Mouse (Mus musculus): ENCODE results near the gene Ube2n. TPM values are rescaled to one million over a fixed set of nuclear protein-coding genes. Genes with fewer than 3 reads are reported as not detected.

Gene Ube2n
- polyA plus RNA-seq (2014; fragmentation: Nextera tagmentation; extraction: Ambion mirVana): 371 and 400 TPM in 2 replicates

GRCm38 (mm10) chr10:95514656-95515292 is at the start of gene Ube2n:
Gene Ube2n (plus strand): TSS chr10:95515145.
- Histone ChIP-seq H3K9ac (peak within 1 kb of the TSS; percentile 96), H3K9me3 (ENCODE audit: control insufficient read depth, low read length) (no peaks in the 10 kb centered on the region), H3K4me1 (replicated peaks; ENCODE audit: control insufficient read depth, insufficient read depth, low read length) (peaks cover 18% of the 10 kb centered on the region), H3K4me3 (replicated peaks; ENCODE audit: low read length) (peak within 1 kb of the TSS; percentile 99), H3K27ac (peak within 1 kb of the TSS; percentile 95), H3K27me3 (ENCODE audit: control insufficient read depth, insufficient read depth, low read length) (no peaks in the 10 kb centered on the region), H3K4me2 (replicated peaks) (peak within 1 kb of the TSS; percentile 88), H3K36me3 (replicated peaks; ENCODE audit: control insufficient read depth, insufficient read depth) (0 out of 2 replicates have a peak, but pooled peaks cover 4% of the 10 kb centered on the region)
- DNase-seq (ENCODE audit: low spot score) (peak; percentile 96), ATAC-seq (ENCODE audit: low FRiP score) (peak; percentile 97)
- under 1% methylated on average over 77 of the region's 81 CpGs for WGBS

GRCm38 (mm10) chr10:95465485-95465896 is 49.5 kb upstream of the Ube2n start:
- DNase-seq (ENCODE audit: low spot score) (no peak), ATAC-seq (ENCODE audit: low FRiP score) (no peak)
- Histone ChIP-seq H3K27me3 (ENCODE audit: control insufficient read depth, insufficient read depth, low read length) (no peaks in the 10 kb centered on the region), H3K9me3 (ENCODE audit: control insufficient read depth, low read length) (no peaks in the 10 kb centered on the region), H3K9ac (no peak overlapping the region), H3K4me2 (replicated peaks) (no peak overlapping the region), H3K27ac (no peak overlapping the region), H3K36me3 (replicated peaks; ENCODE audit: control insufficient read depth, insufficient read depth) (no peaks in the 10 kb centered on the region), H3K4me3 (replicated peaks; ENCODE audit: low read length) (no peak overlapping the region), H3K4me1 (replicated peaks; ENCODE audit: control insufficient read depth, insufficient read depth, low read length) (no peaks in the 10 kb centered on the region)
- WGBS: 71% methylated on average over 4 of the region's 4 CpGs

- H3K4me1 ChIP-seq (replicated peaks; ENCODE audit: control insufficient read depth, insufficient read depth, low read length): no peaks in the 10 kb centered on the region
- ATAC-seq (ENCODE audit: low FRiP score) (no peak), DNase-seq (ENCODE audit: low spot score) (no peak)
- no peaks in the 10 kb centered on the region for H3K9me3 ChIP-seq (ENCODE audit: control insufficient read depth, low read length)
- H3K9ac ChIP-seq: no peak overlapping the region
- no peak overlapping the region for H3K4me3 ChIP-seq (replicated peaks; ENCODE audit: low read length)
- 54% methylated on average over 4 of the region's 4 CpGs for whole genome bisulfite sequencing
- no peaks in the 10 kb centered on the region for H3K27me3 ChIP-seq (ENCODE audit: control insufficient read depth, insufficient read depth, low read length)
- no peak overlapping the region for H3K27ac ChIP-seq
- no peak overlapping the region for H3K4me2 ChIP-seq (replicated peaks)
- H3K36me3 ChIP-seq (replicated peaks; ENCODE audit: control insufficient read depth, insufficient read depth): no peaks in the 10 kb centered on the region
Measured at GRCm38 (mm10) chr10:95468894-95469293, 46.1 kb upstream of the Ube2n start.

GRCm38 (mm10) chr10:95471186-95471585 is 43.8 kb upstream of the Ube2n start:
- Histone ChIP-seq H3K9me3 (ENCODE audit: control insufficient read depth, low read length) (no peaks in the 10 kb centered on the region), H3K9ac (no peak overlapping the region), H3K27ac (no peak overlapping the region), H3K4me1 (replicated peaks; ENCODE audit: control insufficient read depth, insufficient read depth, low read length) (no peaks in the 10 kb centered on the region), H3K4me3 (replicated peaks; ENCODE audit: low read length) (no peak overlapping the region), H3K27me3 (ENCODE audit: control insufficient read depth, insufficient read depth, low read length) (no peaks in the 10 kb centered on the region), H3K4me2 (replicated peaks) (no peak overlapping the region), H3K36me3 (replicated peaks; ENCODE audit: control insufficient read depth, insufficient read depth) (no peaks in the 10 kb centered on the region)
- ATAC-seq (ENCODE audit: low FRiP score): no peak
- 89% methylated on average over 3 of the region's 3 CpGs for WGBS
- no peak for DNase-seq (ENCODE audit: low spot score)

- no peak for DNase-seq (ENCODE audit: low spot score)
- WGBS: 82% methylated on average over 11 of the region's 11 CpGs
Measured at GRCm38 (mm10) chr10:95471889-95472547, 42.9 kb upstream of the Ube2n start.

GRCm38 (mm10) chr10:95475923-95476322 is 39.0 kb upstream of the Ube2n start:
- Histone ChIP-seq H3K9me3 (ENCODE audit: control insufficient read depth, low read length) (no peaks in the 10 kb centered on the region), H3K9ac (no peak overlapping the region), H3K27ac (no peak overlapping the region), H3K27me3 (ENCODE audit: control insufficient read depth, insufficient read depth, low read length) (no peaks in the 10 kb centered on the region), H3K4me3 (replicated peaks; ENCODE audit: low read length) (no peak overlapping the region), H3K36me3 (replicated peaks; ENCODE audit: control insufficient read depth, insufficient read depth) (peaks cover 6% of the 10 kb centered on the region; the same call in 1 of the 2 replicates), H3K4me2 (replicated peaks) (no peak overlapping the region), H3K4me1 (replicated peaks; ENCODE audit: control insufficient read depth, insufficient read depth, low read length) (no peaks in the 10 kb centered on the region)
- DNase-seq (ENCODE audit: low spot score): peak; percentile 96
- 13% methylated on average over 10 of the region's 10 CpGs for WGBS
- ATAC-seq (ENCODE audit: low FRiP score): peak; percentile 82

More at GRCm38 (mm10) chr10:95471889-95472547, 42.9 kb upstream of the Ube2n start:
- no peaks in the 10 kb centered on the region for H3K27me3 ChIP-seq (ENCODE audit: control insufficient read depth, insufficient read depth, low read length)
- no peaks in the 10 kb centered on the region for H3K9me3 ChIP-seq (ENCODE audit: control insufficient read depth, low read length)
- no peak overlapping the region for H3K27ac ChIP-seq
- H3K4me3 ChIP-seq (replicated peaks; ENCODE audit: low read length): no peak overlapping the region
- no peak overlapping the region for H3K4me2 ChIP-seq (replicated peaks)
- no peaks in the 10 kb centered on the region for H3K36me3 ChIP-seq (replicated peaks; ENCODE audit: control insufficient read depth, insufficient read depth)
- no peaks in the 10 kb centered on the region for H3K4me1 ChIP-seq (replicated peaks; ENCODE audit: control insufficient read depth, insufficient read depth, low read length)
- H3K9ac ChIP-seq: no peak overlapping the region
- ATAC-seq (ENCODE audit: low FRiP score): no peak

GRCm38 (mm10) chr10:95477516-95477915 is 37.4 kb upstream of the Ube2n start:
- Histone ChIP-seq H3K9me3 (ENCODE audit: control insufficient read depth, low read length) (no peaks in the 10 kb centered on the region), H3K27me3 (ENCODE audit: control insufficient read depth, insufficient read depth, low read length) (no peaks in the 10 kb centered on the region), H3K27ac (no peak overlapping the region), H3K4me1 (replicated peaks; ENCODE audit: control insufficient read depth, insufficient read depth, low read length) (no peaks in the 10 kb centered on the region), H3K36me3 (replicated peaks; ENCODE audit: control insufficient read depth, insufficient read depth) (peaks cover 19% of the 10 kb centered on the region; the same call in 1 of the 2 replicates), H3K4me3 (replicated peaks; ENCODE audit: low read length) (no peak overlapping the region), H3K4me2 (replicated peaks) (no peak overlapping the region), H3K9ac (no peak overlapping the region)
- WGBS: 88% methylated on average over 11 of the region's 11 CpGs
- ATAC-seq (ENCODE audit: low FRiP score) (no peak), DNase-seq (ENCODE audit: low spot score) (no peak)

- peak; percentile 51 for DNase-seq (ENCODE audit: low spot score)
- Histone ChIP-seq H3K4me1 (replicated peaks; ENCODE audit: control insufficient read depth, insufficient read depth, low read length) (no peaks in the 10 kb centered on the region), H3K27me3 (ENCODE audit: control insufficient read depth, insufficient read depth, low read length) (no peaks in the 10 kb centered on the region), H3K9me3 (ENCODE audit: control insufficient read depth, low read length) (no peaks in the 10 kb centered on the region), H3K4me2 (replicated peaks) (no peak overlapping the region), H3K36me3 (replicated peaks; ENCODE audit: control insufficient read depth, insufficient read depth) (peaks cover 95% of the 10 kb centered on the region), H3K4me3 (replicated peaks; ENCODE audit: low read length) (no peak overlapping the region), H3K27ac (no peak overlapping the region), H3K9ac (no peak overlapping the region)
- WGBS: 85% methylated on average over 2 of the region's 2 CpGs
- no peak for ATAC-seq (ENCODE audit: low FRiP score)
Measured at GRCm38 (mm10) chr10:95489653-95490052, 25.3 kb upstream of the Ube2n start.

GRCm38 (mm10) chr10:95494268-95494667 is 20.7 kb upstream of the Ube2n start:
- H3K4me3 ChIP-seq (replicated peaks; ENCODE audit: low read length): no peak overlapping the region
- DNase-seq (ENCODE audit: low spot score): no peak
- peaks cover 79% of the 10 kb centered on the region for H3K36me3 ChIP-seq (replicated peaks; ENCODE audit: control insufficient read depth, insufficient read depth)
- H3K9ac ChIP-seq: no peak overlapping the region
- no peak overlapping the region for H3K4me2 ChIP-seq (replicated peaks)
- no peaks in the 10 kb centered on the region for H3K4me1 ChIP-seq (replicated peaks; ENCODE audit: control insufficient read depth, insufficient read depth, low read length)
- no peaks in the 10 kb centered on the region for H3K9me3 ChIP-seq (ENCODE audit: control insufficient read depth, low read length)
- ATAC-seq (ENCODE audit: low FRiP score): no peak
- 97% methylated on average over 5 of the region's 5 CpGs for WGBS
- H3K27me3 ChIP-seq (ENCODE audit: control insufficient read depth, insufficient read depth, low read length): no peaks in the 10 kb centered on the region
- H3K27ac ChIP-seq: no peak overlapping the region
